Mouse (Mus musculus): ENCODE results near the gene St3gal2. TPM values are rescaled to one million over a fixed set of nuclear protein-coding genes. Genes with fewer than 3 reads are reported as not detected.
"Not testable (repeated sequence)": the region's sequence is repeated elsewhere in the genome, so short reads cannot be mapped to it uniquely, and the experiment has no call there.

St3gal2 gene
- total and polyA plus RNA-seq, 3 experiments = 16.9 to 44.5 (median 17.0) TPM

- in situ Hi-C loops (cut with MboI; ENCODE audit: low pct_ligation_motif_present, low pct_unique_long_range_greater_than_20kb, low sequenced_read_pairs) = no loop called here
- peaks cover 7 to 39% of the 10 kb centered on the region in 2 experiments for H3K36me3 ChIP-seq (replicated peaks in 1 of 2; ENCODE audit: control insufficient read depth in 1 of 2, insufficient read depth in 1 of 2, low read length in 1 of 2)
- DNase-seq (ENCODE audit: extremely low read depth) = peak; percentile 89
- peak within 1 kb of the TSS; percentile 81 for H3K9ac ChIP-seq (ENCODE audit: insufficient read depth, low read depth)
- H3K27ac ChIP-seq (ENCODE audit: insufficient read depth, low read depth) = peak within 1 kb of the TSS; percentile 48; the same call in 1 of the 2 replicates
- TF ChIP-seq IRF4 (IDR thresholded peaks at IDR 0.05; ENCODE audit: low read depth, low read length) (peak; percentile 36; the same call in 1 of the 2 replicates), TBP (conservative IDR thresholded peaks at IDR 0.05; ENCODE audit: low read depth, low read length) (peak; percentile 99), ZKSCAN1 (IDR thresholded peaks at IDR 0.05; ENCODE audit: borderline replicate concordance, low read depth, low read length) (no peak), SIN3A (IDR thresholded peaks at IDR 0.05; ENCODE audit: low read length) (peak; percentile 84; the same call in 1 of the 2 replicates), POLR2A (IDR thresholded peaks at IDR 0.05; ENCODE audit: low read depth, low read length) (peak; percentile 90), MEF2A (IDR thresholded peaks at IDR 0.05; ENCODE audit: borderline replicate concordance, low read depth, low read length) (peak; percentile 58; the same call in 1 of the 2 replicates), POLR2AphosphoS2 (IDR thresholded peaks at IDR 0.05; ENCODE audit: low read depth, low read length) (peak; percentile 89), ELF1 (IDR thresholded peaks at IDR 0.05; ENCODE audit: low read depth, low read length) (peak; percentile 82), NELFE (IDR thresholded peaks at IDR 0.05; ENCODE audit: low read depth, low read length) (peak; percentile 81), MYC (IDR thresholded peaks at IDR 0.05; ENCODE audit: low read depth, low read length) (peak; percentile 82), HCFC1 (IDR thresholded peaks at IDR 0.05; ENCODE audit: low read depth, low read length) (peak; percentile 87), PAX5 (IDR thresholded peaks at IDR 0.05; ENCODE audit: low read length) (no peak), ZNF384 (IDR thresholded peaks at IDR 0.05; ENCODE audit: low read depth, low read length) (peak; percentile 55; the same call in 1 of the 2 replicates), ZMIZ1 (IDR thresholded peaks at IDR 0.05; ENCODE audit: low read depth, low read length) (peak; percentile 73), NRF1 (IDR thresholded peaks at IDR 0.05; ENCODE audit: low read depth, low read length) (peak; percentile 41), E2F4 (IDR thresholded peaks at IDR 0.05; ENCODE audit: insufficient replicate concordance, low read depth, low read length) (0 out of 2 replicates have a peak, but pooled peaks have one; percentile 53), MXI1 (IDR thresholded peaks at IDR 0.05; ENCODE audit: low read depth, low read length) (peak; percentile 91), USF2 (conservative IDR thresholded peaks at IDR 0.05; ENCODE audit: low read depth, low read length) (no peak), MAX (IDR thresholded peaks at IDR 0.05; ENCODE audit: low read length) (peak; percentile 91), USF1 (IDR thresholded peaks at IDR 0.05; ENCODE audit: low read depth, low read length) (no peak), TCF12 (IDR thresholded peaks at IDR 0.05; ENCODE audit: low read depth, low read length) (peak; percentile 84), CTCF (conservative IDR thresholded peaks at IDR 0.05 in 1 of 2, IDR thresholded peaks at IDR 0.05 in 1 of 2; ENCODE audit: low read depth in 2 of 2, low read length in 2 of 2) (peak in 1 of 2 experiments; percentile 59; a peak in 2 of 4 replicates), KAT2A (IDR thresholded peaks at IDR 0.05; ENCODE audit: insufficient replicate concordance, low read length) (peak; percentile 75; the same call in 1 of the 2 replicates), ETS1 (conservative IDR thresholded peaks at IDR 0.05; ENCODE audit: low read depth, low read length) (no peak), MAFK (IDR thresholded peaks at IDR 0.05; ENCODE audit: insufficient replicate concordance, low read length) (no peak)
- H3K4me2 ChIP-seq (ENCODE audit: insufficient read depth, low read depth, poor library complexity, severe bottlenecking) = peak within 1 kb of the TSS; percentile 94
- H3K4me1 ChIP-seq (ENCODE audit: control insufficient read depth in 1 of 2, insufficient read depth in 2 of 2) = peaks cover 2 to 23% of the 10 kb centered on the region in 2 experiments; a peak in 2 of 4 replicates
- H3K79me2 ChIP-seq (replicated peaks; ENCODE audit: control insufficient read depth, extremely low read depth, insufficient read depth, poor library complexity, severe bottlenecking) = peaks cover 44% of the 10 kb centered on the region
- no peaks in the 10 kb centered on the region for H3K27me3 ChIP-seq (replicated peaks)
- dilution Hi-C loops (cut with MboI; ENCODE audit: extremely low pct_ligation_motif_present, extremely low pct_unique_long_range_greater_than_20kb, low sequenced_read_pairs) = no loop called here
- H3K9me3 ChIP-seq (replicated peaks; ENCODE audit: low read length) = no peaks in the 10 kb centered on the region
- H3K4me3 ChIP-seq (replicated peaks in 1 of 3; ENCODE audit: low read depth in 2 of 3, low read length in 2 of 3, poor library complexity in 1 of 3) = peak within 1 kb of the TSS; percentile 86 to 93 (median 93)
Observed at GRCm38 (mm10) chr8:110997547-110998531, 78.1 kb downstream of the St3gal2 start, which contains the start of gene Ddx19a. Ddx19a (minus strand) TSS chr8:110997800.

GRCm38 (mm10) chr8:111010230-111010991 lies 90.7 kb downstream of the St3gal2 start:
- H3K27me3 ChIP-seq (replicated peaks); H3K4me3 ChIP-seq (replicated peaks in 1 of 3; ENCODE audit: low read depth in 2 of 3, low read length in 2 of 3, poor library complexity in 1 of 3); H3K79me2 ChIP-seq (replicated peaks; ENCODE audit: control insufficient read depth, extremely low read depth, insufficient read depth, poor library complexity, severe bottlenecking); DNase-seq (ENCODE audit: extremely low read depth); in situ Hi-C loops (cut with MboI; ENCODE audit: low pct_ligation_motif_present, low pct_unique_long_range_greater_than_20kb, low sequenced_read_pairs); H3K9ac ChIP-seq (ENCODE audit: insufficient read depth, low read depth); H3K4me1 ChIP-seq (ENCODE audit: control insufficient read depth in 1 of 2, insufficient read depth in 2 of 2); H3K27ac ChIP-seq (ENCODE audit: insufficient read depth, low read depth); H3K9me3 ChIP-seq (replicated peaks; ENCODE audit: low read length); H3K4me2 ChIP-seq (ENCODE audit: insufficient read depth, low read depth, poor library complexity, severe bottlenecking); dilution Hi-C loops (cut with MboI; ENCODE audit: extremely low pct_ligation_motif_present, extremely low pct_unique_long_range_greater_than_20kb, low sequenced_read_pairs): not testable (repeated sequence)
- peaks cover 50 to 58% of the 10 kb centered on the region in 2 experiments for H3K36me3 ChIP-seq (replicated peaks in 1 of 2; ENCODE audit: control insufficient read depth in 1 of 2, insufficient read depth in 1 of 2, low read length in 1 of 2)
